Mouse (Mus musculus) cerebellum, postnatal 25 days (tissue): ENCODE measurements at regions not wholly inside any gene's neighbourhood (a gene's known extent, or its start where the extent isn't known, plus 50 kb on each side); places are given as distances from the start of the nearest gene placed in this dataset.
"Not testable (repeated sequence)": the region's sequence is repeated elsewhere in the genome, so short reads cannot be mapped to it uniquely, and the experiment has no call there.

Experiments used
- DNase-seq, 2 experiments: peaks; one replicate each; pipeline ENCODE4 v3.0.0; 2021; ENCODE audit warnings: mixed read lengths in 2 of 2

DNA sequence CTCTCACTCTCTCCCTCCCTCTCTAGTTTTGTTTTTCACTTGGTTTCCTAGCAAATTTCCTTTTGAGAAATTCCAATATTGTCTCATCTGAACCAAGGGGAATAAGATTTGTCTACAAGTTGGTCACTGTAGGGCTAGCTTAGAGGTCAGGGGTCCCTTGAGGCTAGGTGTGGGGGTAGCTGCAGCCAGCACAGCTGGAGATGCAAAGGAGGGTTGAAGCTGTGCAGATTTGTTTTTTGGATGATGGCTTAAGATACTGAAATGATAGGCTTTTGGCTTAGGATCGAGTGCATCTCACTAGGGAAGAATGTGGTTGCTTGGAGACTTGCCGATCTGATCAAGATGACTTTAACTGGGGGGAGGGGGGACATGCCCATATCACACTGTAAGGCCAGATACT lies 88.3 kb upstream of the Tmem28 start:
- DNase-seq: no peak

DNA sequence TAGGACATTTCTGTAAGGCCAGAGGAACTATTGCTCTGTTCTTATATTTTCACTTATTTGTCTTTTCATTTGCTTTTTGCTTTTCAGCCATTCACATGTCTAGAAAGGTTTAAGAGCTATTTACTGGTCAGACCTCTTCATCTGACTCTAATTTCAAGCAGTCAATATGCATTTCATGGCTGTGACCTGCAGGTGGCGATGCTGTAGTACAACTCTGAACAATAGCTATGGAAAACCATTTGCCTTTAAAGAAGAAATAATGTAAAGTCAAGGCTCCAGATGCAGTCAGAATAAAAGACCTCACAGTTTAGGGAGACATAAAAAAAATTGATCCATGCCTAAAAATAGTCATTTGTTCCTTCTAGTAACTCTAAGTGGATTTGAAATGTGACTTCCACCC lies 95.7 kb upstream of the Tmem28 start:
- peak; percentile 17 to 53 for DNase-seq

DNA sequence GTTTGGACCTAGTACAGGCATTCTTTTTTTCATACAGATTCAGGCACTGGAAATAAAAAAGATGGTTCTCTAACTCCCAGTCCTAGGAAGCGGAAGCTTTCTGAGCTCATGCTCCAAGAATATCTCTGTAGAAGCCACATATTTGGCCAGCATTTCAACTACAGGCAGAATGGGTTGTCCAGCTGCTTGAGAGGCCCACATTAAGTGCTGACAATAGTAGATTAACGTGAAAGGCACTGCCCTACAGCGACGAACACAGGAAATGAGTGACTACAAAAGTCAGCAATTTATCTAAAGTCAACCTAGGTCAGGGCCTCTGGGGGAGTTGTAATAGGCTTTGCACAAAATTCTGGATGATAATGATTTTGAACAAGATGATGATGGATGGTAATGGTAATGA lies 125.5 kb upstream of the Tmem28 start:
- no peak for DNase-seq

DNA sequence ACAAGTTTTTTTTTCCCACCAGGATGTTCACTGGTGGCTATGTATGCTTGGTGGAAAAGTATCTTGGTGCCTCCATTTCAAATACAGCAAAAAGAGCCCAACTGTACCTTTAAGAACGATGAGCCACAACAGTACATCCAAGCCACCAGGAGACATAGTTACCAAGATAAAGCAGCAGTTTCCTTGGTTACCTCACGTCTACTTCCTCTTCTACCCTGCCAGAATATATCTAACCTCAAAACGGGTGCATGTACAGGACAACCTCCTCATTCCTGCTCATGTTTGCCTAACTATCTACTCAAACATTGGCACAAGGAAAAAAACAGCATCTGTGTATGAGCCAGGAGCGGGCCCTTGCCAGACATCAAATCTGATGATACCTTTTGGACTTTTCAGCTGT lies 129.8 kb upstream of the Tmem28 start:
- DNase-seq: no peak

DNA sequence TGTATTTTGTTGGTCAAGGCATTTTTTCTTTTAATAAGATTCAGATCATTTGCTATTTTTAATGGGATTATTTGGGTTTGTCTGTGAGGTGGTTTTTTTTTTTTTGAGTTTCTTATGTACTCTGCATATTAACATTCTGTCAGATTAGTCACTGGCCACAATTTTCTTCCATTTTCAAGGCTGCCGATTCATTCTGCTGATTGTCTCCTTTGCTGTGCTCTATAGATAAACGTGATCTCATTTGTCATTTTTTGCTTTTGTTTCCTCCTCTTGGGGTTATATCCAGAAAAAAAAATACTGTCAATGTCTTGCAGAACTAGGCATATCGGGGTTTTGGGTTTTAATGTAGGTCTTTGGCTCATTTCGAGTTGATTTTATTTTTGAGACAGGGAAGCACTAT lies 131.1 kb upstream of the Tmem28 start:
- no peak for DNase-seq

DNA sequence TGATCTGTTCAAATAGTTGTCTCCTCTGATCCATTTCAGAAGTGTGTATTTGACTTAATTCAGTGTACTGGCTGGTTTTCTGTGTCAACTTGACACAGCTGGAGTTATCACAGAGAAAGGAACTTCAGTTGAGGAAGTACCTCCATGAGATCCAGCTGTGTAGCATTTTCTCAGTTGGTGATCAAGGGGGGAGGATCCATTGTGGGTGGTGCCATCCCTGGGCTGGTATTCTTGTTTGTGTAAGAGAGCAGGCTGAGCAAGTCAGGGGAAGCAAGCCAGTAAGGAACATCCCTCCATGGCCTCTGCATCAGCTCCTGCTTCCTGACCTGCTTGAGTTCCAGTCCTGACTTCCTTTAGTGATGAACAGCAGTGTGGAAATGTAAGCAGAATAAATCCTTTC lies 138.3 kb upstream of the Tmem28 start:
- not testable (repeated sequence) for DNase-seq

DNA sequence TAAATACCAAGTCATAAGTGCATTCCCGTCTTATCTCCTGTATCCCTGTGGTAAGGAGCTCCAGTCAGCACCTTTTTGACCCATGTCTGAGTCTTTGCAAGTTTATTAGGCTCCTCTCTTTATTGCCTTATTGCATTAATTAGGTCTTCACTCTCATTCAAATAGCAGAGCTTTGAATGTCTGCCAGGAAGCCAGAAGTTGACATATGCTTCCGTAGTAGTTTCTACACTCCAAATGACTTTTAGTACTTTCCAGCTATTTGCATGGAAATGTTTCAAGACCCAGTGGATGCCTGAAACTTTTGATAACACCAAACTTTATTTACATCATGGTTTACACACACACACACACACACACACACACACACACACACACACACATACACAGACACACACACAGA lies 153.2 kb upstream of the Tmem28 start:
- no peak for DNase-seq

DNA sequence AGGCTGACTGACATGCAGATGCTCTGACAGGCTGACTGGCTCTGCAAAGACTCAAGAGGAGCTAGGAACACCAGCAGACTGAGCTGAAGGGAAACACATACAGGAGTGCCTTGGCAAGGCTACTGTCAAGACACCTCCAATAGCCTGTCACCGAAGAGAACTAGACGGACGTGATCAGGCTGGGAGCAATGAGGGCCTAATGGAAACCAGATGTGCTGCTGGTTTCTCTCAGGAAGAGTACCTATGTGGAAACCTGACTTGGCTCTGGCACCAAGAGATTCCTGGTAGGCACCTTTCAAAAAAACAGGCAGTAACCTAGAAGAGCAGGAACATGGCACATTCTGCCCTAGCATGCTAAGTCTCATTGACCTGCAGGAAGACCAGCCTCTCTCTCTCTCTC lies 158.3 kb upstream of the Tmem28 start:
- no peak for DNase-seq

DNA sequence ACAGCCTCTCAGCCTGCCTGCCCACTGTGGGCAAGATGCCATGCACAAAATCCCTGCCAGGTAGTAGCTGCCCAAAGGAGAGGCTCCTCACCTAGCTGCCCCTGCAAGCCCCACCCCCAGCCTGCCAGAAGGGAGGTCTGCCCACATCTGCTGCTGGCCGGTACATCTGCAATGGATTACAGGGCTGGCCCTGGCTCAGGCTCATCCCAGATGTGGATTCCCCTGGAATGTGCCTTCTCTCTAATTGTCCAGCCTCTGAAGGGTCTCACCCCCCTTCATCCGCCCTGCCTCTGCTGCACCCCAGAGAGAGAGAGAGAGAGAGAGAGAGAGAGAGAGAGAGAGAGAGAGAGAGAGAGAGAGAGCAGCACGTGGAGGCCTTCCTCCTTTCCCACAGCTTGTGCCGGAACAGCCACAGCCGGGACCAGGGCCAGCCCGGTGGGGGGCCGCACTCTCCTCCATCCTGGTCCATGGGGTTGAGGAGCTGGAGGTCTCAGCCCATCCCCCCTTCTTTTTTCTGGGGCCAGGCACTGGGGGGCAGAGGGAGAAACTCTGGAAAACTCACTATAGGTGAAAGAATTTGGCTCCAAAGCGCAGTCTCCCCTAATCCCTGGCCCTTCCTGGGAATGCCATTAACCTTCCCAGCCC lies 161.2 kb upstream of the Tmem28 start:
- DNase-seq: peak in 1 of 2 experiments; percentile 15

DNA sequence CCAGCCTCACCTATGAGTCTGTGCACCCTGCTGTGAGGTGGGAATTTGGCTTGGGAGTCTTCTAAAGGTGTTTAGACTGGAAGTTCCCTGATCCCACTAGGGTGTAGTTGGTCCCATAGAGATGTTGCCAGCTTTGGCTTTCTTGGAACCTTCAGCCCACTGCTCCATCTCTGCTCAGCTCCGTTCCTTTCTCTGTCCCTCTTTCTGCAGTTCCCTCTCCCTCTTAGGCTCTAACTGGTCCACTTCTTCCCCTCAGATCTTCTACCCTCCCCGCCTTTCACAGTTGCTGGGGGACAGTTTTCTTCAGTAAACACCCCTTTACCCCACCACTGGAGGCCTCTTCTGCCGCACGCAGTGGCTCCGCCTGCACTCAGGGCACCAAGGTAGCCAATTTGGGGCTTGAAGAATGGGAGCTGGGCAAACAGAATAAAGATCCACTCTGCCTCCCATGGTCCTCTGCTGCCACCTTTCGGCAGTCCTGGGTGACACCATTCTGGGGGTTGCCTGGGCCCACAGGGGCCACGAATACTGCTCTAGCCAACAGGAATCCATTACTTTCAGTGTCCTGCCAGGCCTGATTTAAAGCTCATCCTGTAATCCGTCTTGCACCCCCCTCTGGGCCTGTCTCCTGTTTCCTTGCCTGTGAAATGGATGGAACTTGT lies 162.9 kb upstream of the Tmem28 start:
- peak; percentile 63 to 75 for DNase-seq

DNA sequence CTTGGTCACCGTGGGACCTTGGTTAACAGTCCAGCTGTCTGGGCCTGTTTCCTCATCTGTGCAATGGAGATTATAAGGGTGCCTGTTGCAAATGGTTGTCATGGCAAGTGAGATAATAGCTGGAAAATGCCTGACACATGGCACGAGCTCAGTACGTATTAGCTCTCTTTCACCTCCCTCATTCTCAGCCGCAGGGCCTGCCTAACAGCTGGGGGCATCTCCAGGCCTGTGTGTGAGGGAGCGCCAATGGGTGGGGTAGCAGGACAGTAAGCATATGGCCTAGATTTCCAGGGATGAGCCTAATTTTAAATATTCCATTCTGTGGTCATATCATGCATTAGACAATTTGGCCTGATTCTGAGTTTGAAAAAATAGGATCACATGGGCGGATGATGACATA lies 163.8 kb upstream of the Tmem28 start:
- DNase-seq: no peak

DNA sequence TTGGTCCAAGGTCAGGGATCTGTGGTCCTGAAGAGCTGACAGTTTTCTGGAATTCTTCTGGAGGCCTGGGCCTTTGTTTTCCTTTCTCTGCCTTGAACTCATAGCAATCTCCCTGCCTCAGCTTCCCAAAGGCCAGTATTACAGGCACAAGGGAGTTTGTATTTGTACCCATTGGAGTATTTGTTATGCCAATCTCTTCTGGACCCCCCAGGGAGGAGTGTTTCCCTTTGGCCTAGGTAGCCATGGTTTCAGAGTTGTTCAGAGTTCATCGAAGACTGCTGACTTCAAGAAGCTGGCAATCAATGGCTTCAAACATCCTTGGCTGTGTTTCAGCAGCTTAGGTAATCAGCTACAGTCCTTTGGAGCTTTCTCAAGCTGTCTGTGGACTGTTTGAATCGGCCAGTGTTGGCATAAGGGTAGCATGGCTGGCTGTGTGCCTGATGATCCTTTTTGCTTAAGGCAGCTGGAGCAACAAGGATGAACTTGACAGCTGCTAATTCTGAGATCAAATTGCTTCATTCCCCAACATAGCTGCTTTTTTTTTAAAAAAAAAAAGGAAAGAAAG lies 161.2 kb upstream of the Pja1 start:
- DNase-seq: no peak

DNA sequence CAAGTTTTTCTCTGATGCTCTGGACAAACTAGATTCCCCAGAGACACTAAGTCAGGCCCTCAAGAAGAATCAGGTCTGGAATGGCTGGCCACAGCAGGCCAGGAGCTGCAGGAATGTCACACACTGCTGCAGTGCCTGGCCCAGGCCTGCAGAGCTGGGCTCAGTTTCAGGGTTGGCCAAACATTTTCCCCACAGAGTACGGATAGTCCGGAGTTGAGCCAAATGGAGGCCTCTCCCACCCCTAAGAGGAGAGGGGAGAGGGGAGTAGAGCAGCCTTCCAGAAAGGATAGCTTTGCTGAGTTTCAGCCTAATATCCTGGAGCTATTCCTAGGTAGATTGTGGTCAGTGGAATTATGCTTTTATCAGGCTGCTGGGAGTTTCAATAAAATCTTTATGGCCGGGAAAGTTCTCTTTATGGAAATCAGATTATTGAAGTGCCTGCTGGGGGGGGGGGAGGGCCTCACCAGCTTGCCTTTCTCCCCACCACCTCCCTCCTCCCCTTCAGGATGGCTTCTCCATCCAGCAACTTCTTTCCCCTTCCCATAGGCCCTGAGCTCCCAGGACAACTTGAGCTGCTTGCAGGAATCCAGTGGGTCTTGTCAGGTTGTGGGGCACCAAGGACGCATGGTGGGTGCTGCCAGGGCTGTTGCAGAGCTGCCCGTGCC lies 153.6 kb upstream of the Pja1 start:
- no peak for DNase-seq

DNA sequence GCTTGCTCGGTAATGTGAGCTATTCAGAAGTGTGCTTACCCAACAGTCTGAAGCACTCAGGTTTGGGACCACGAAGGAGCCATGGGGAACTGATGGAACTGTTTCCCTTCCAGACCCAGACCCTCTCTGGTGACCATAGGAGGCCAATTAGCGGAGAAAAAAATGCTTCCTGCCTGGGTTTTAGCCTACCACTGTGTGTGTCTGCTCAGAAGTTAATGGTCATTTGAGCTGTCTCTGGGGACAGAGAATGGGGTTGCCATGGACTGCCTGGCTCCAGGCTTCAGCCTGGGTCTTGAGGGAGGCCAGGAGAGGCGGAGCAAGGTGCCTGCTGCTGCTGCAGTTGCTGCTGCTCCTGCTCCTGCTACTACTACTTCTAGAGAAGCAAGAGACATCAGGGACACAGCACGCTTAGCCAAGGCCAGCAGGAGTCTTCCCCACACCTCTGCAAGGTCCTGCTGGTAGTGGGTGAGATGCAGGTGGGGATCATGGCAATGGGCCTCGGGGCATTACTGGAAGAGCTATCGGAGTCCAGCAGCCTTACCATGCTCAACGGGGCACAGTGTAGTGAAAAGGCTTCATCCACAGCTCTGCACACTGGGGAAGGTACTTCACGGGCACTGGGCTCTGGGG lies 141.2 kb upstream of the Pja1 start:
- no peak for DNase-seq

DNA sequence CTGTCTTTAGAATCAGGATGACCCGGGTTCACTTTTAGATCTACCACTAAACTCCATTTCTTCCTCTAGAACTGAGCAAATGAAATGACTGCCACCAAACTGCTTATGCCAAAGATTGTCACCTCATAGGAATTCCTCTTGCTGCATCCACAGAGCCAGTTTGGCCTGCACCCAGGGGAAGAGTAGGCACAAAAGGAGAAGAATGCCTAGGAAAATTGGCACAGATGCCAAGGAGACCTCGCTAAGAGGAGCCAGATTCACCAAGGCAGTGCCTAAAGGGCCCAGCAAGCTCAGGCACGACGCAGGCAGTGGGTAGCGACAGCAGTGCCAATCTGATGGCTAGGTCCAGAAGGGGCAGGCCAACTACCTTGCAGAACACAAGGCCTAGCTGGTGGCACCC lies 139.0 kb upstream of the Pja1 start:
- DNase-seq: no peak

DNA sequence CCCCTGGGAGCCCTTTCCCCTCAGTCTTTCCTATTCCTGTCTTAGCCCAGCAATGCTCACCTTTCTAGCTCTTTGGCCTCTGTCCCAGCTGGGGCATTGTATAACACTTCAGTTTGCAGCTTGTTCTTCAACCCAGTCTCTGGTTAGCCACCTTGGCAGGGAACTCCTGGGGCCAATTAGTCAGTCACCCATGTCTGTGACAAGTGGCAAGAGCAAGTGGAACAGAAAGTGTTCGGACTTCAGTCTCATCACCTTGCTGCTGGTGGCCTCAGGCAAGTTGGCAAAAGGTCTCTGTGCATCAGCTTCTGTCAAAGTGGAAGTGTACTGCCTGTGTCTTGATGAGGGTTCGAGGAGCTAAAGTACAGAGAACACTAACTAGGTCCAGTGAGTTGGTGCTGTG lies 138.5 kb upstream of the Pja1 start:
- no peak for DNase-seq

DNA sequence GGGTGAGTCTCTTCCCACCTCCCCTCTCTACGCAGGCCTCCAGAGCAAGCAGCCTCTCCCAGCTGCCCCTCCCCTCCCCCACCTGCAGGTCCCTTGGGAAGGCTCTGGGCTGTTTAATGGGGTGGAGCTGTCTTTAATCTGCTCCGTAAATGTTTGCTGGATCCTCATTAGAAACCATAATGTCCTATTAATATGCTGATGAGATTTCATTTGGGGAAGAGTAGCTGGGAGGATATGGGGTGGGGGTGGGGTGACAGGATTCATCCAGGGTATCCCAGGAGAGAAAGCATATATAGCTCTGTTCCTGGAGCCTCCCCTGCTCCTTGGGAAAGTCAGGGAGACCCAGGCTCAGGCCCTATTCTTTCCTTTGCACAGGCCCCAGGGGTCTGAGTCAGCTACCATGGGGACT lies 137.2 kb upstream of the Pja1 start:
- no peak for DNase-seq

DNA sequence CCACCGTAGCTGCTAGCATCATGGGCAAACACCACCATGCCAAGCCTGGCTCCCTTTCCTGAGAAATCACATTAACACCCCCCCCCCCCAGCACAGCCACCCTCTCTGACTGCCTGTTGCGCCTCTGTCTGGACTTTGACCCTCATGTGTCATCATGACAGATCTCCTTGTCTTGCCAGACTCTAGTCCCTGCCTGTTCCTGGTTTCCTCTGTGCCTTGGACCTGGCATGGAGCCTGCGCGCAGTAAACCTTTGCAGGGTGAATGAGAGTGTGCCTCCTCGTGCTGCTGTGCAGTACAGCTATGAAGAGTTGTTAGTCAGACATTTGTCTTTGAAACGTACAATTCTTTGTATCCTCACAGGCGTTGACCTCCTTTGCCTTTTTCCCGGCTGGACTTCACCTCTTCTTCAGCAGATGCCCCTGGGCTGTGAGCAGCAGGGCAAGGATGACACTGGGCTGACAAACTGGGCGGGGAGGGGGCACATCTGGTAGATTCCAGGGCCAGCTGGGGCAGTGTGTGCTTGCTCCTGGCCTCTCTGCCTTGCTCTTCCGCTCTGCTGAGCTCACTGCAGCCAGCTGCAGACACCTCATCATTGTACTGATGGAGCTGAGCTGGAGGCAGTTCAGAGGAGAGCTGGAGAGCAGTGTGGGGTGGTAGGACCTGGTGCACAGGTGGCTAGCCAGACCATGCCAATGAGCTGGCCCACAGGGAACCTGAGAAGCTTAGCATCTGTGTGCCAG lies 134.2 kb upstream of the Pja1 start:
- no peak for DNase-seq

DNA sequence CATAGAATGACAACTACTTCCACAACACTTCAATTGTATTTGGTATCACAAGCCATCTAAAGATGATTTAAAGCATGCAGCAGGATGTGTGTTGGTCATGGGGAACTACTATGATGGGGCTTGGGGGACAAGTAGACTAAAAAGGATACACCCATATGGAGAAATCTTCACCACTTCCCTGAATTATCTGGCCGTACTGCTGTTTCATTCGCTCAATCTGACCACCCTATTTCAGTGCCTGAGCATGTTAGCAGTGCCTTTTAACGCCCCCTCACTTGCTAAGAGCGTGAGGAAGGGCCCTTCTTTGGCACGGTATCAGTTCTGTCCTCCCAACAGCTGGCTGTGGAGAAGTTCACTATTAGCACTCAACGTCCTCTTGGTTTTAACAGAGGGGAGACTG lies 132.6 kb upstream of the Pja1 start:
- no peak for DNase-seq

DNA sequence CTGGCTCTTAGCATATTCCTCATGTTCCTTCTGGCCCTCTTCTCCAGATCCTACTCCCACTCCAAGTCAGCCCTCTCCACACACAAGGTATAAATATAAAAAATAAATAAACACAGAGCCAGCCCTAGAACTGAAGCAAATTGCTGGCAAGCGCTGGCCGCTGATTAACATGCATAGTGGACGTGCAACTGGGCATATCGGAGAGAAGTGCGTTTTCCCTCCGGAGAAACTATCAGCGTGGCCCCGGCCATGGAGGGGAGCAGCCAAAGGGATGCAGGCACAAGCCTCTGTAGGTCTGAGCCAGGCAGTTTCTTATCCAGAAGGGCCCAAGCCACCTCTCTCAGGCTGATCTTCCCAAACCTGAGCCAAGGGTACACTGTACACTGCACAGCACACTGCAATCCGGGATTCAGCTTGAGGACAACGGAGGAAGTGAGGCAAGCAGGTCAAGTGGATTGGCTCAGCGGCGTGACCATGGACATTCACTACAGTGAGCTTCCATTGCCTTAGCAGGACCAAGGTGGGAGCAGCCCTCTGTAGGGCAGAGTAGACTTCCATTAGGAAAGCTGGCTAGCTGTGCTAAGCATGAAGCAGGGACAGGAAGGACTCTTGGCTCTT lies 131.3 kb upstream of the Pja1 start:
- DNase-seq: no peak

DNA sequence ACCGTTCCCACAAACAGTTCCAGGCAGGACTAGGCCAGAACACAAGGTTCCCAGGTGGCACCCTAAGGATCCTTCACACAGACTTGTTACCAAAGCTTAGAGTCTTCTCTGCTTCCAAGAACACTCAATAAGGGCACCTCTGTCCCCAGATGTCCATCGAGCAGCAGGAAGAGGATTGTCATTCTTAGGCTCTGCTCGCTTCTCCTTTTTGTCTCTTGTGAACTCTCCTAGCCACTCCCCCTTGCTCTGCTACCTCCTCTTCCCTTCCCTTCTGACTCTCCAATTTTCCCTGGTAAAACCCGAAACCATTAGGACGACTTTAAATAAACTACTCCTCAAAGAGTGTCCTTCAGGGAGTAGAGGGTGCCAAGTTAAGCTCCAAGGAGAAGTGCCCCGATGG lies 124.4 kb upstream of the Pja1 start:
- no peak for DNase-seq

DNA sequence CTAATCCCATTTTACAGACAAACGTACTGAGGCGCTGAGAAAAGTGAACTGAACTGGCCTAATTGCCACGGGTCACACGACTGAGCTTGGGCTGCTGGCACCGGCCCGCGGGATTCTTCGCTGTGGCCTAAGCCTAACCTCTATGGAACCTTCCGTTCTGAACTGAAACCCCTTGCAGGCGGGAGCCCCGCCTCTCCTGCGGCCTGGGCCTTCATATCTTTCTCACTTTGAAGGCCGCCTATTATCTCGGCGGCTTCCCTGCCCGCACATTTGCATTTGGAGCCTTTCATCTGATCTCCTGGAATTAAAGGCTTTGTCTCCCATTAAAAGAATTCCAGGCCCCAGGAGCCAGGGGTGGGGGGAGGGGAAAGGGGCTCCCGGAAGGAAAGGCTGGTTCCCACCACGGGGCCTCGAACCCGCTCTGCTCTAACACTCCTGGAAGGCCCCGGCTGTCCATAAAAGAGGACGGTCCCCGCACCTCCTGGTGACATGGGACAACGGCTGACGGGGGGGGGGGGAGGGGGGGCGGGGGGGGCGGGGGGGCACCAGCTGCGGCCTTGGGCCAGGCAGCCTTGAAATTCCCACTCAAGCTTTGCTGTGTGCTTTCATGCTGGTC lies 122.9 kb upstream of the Pja1 start:
- no peak for DNase-seq
